Mouse (Mus musculus) forebrain, embryonic 16.5 days (tissue): ENCODE results near the gene Hdac5. TPM values are rescaled to one million over a fixed set of nuclear protein-coding genes. Genes with fewer than 3 reads are reported as not detected.

Source experiments
- ATAC-seq: fragments of 200-750 bp; cut with Nextera tagmentation; 2 replicates; pipeline ENCODE4 v1.8.0; 2017; ENCODE audit warnings: mild to moderate bottlenecking, moderate library complexity
- H3K27ac ChIP-seq: fragments of 300-500 bp; sonication (generic); 2 replicates; pipeline ENCODE4 v1.5.1; 2014; ENCODE audit warnings: low read length, control low read depth
- H3K27me3 ChIP-seq: fragments of 300-500 bp; sonication (generic); replicated peaks from 2 replicates; pipeline ENCODE4 v1.6.1; 2014; ENCODE audit warnings: low read length; ENCODE audit not compliant: control insufficient read depth, insufficient read depth
- H3K36me3 ChIP-seq: fragments of 300-500 bp; sonication (generic); 2 replicates; pipeline ENCODE4 v1.6.1; 2014; ENCODE audit not compliant: control insufficient read depth, insufficient read depth
- H3K4me1 ChIP-seq: fragments of 300-500 bp; sonication (generic); replicated peaks from 2 replicates; pipeline ENCODE4 v1.6.1; 2014; ENCODE audit warnings: low read length; ENCODE audit not compliant: control insufficient read depth, insufficient read depth
- H3K4me2 ChIP-seq: fragments of 300-500 bp; sonication (generic); 2 replicates; pipeline ENCODE4 v1.6.1; 2014; ENCODE audit warnings: mild to moderate bottlenecking, low read length, control low read depth
- H3K4me3 ChIP-seq: fragments of 300-500 bp; sonication (generic); replicated peaks from 2 replicates; pipeline ENCODE4 v1.5.1; 2014; ENCODE audit warnings: mild to moderate bottlenecking, low read length, control low read depth
- H3K9ac ChIP-seq: fragments of 300-500 bp; sonication (generic); replicated peaks from 2 replicates; pipeline ENCODE4 v1.6.1; 2014; ENCODE audit warnings: low read depth, low read length, control low read depth
- H3K9me3 ChIP-seq: fragments of 300-500 bp; sonication (generic); 2 replicates; pipeline ENCODE4 v1.6.1; 2016; ENCODE audit warnings: low read length; ENCODE audit not compliant: control insufficient read depth
- WGBS: fragments of 180-500 bp; shearing (Covaris S2); extraction: QIAGEN DNeasy Blood & Tissue Kit; methylation state at CpG from one replicate; pipeline ENCODE4 v1.1.7; 2014; 5-methylcytosine and 5-hydroxymethylcytosine counted together
- polyA plus RNA-seq: library from polyadenylated mRNA; unstranded; fragments of >200 nt; fragmentation: Nextera tagmentation; extraction: Ambion mirVana; gene quantifications from 2 replicates; pipeline ENCODE4 v1.2.1, GENCODE M21; 2015

Gene Hdac5
- polyA plus RNA-seq, 1 experiment from 2014 or later = 136 TPM

DNA sequence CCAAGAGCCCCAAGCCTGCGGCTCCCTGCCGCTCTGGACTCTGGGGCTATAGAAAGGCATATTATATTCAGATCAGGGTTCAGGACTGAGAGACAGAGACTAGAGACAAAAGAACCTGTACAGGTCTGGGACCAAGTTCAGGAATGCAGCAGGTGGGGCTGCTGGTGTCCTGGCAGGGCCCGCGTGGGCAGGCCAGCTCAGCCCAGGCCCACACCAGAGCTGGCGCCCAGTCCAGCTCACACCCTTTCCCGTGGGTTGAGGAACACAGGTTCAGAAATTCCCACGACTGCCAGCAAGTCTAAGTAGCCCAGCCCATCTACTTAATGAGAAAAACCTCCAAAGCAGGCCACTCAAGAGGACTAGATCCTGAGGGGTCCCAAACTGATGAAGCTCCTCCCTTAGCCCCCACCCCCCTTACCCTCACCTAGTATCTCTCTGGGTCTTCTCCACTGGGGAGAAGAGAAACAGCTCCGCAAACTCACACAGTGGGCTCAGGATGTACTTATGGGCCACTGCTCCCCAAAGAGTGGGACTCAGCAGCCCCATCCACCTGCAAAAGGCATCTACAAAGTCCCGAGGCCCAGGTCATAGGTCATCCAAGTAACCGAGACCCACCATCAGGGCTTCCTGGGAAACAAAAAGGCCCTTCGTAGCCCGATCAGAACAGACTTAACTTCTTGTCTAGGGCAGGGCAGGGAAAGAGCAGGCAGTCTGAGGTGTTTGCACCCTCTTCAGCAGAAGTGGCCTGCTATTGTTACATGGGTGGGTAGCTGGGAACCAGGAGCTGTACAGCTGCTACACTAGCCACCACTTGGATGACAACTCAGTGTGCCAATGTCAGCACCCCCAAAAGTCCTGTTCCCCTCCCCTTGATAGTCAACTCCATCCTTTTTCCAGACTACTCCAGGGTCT, 3.6 kb downstream of the Hdac5 start:
- ATAC-seq = no peak
- Histone ChIP-seq H3K4me2 (peak overlapping the region; percentile 83), H3K4me3 (peak overlapping the region; percentile 62), H3K9me3 (no peaks in the 10 kb centered on the region), H3K4me1 (peaks cover 65% of the 10 kb centered on the region), H3K9ac (peak overlapping the region; percentile 85), H3K27me3 (no peaks in the 10 kb centered on the region), H3K27ac (peak overlapping the region; percentile 93), H3K36me3 (no peaks in the 10 kb centered on the region)
- 61% methylated on average over 12 of the region's 12 CpGs for WGBS

DNA sequence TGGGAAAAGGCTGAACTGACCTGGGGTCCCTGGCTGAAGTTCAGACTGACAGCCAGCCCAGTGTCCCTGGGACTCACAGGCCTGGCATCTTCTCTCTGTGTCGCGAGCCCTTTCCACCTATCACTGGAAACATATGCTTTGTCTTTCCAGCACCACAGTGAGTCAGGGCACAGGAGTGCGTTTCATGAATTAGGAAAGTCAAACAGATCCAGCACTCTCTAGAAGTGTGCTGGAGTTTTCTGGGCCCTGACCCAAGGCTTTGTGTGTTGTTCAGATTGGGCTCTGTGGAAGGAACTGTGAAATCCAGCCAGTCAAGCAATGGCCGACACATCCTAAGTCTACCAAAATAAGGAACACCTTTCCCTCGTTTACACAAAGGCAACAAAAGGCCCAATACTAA, 4.7 kb downstream of the Hdac5 start:
- ATAC-seq = no peak
- no peaks in the 10 kb centered on the region for H3K27me3 ChIP-seq

DNA sequence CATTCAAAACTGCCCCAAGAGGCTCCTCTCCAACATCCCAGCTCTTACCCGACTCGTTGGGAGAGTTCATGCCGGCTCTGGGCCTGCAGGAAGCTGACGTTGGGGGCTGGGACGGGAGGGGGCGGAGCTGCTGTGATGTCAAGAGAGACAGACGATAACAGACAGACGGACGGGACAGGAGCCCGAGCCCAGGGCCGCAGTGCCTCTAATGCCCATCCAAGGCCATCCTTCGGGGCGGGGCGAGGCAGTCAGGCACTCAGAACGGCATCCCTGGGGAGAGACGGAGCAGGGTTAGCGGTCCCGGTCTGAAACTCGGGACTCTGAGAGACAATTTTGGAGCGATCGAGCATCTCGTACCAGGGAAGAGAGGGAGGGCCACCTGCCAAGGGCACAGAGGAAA, 5.3 kb downstream of the Hdac5 start:
- Histone ChIP-seq H3K4me3 (no peak overlapping the region), H3K9me3 (no peaks in the 10 kb centered on the region), H3K36me3 (no peaks in the 10 kb centered on the region), H3K27me3 (no peaks in the 10 kb centered on the region), H3K9ac (0 out of 2 replicates have a peak overlapping the region, but pooled peaks have one; percentile 35), H3K4me2 (peak overlapping the region; percentile 32), H3K27ac (no peak overlapping the region), H3K4me1 (peaks cover 70% of the 10 kb centered on the region)
- WGBS = 13% methylated on average over 22 of the region's 22 CpGs
- no peak for ATAC-seq

More for the DNA sequence above, 4.7 kb downstream of the Hdac5 start:
- Histone ChIP-seq H3K27ac (no peak overlapping the region), H3K4me1 (peaks cover 65% of the 10 kb centered on the region), H3K4me2 (no peak overlapping the region; the same call in 1 of the 2 replicates), H3K4me3 (no peak overlapping the region), H3K36me3 (no peaks in the 10 kb centered on the region), H3K9ac (no peak overlapping the region), H3K9me3 (no peaks in the 10 kb centered on the region)
- WGBS = 57% methylated on average over 5 of the region's 5 CpGs

DNA sequence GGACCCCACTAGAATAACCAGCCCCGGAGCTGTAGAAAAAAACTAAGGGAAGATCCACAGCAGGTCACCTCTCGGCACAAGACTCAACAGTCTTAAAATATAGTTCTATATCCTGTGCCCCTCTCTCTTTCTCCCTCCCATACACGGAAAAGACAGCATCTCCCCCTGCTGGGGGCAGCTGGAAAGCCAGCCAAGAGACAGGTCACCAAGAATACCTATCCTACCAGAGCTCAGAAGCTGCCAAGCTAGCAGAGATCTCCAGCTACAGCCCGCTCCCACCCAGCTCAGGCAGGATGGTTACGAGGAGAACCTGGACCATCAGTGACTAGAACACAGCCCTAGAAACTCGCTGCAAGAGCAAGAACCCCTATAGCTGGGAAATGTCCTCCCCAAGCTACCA, 6.8 kb downstream of the Hdac5 start:
- Histone ChIP-seq H3K9me3 (no peaks in the 10 kb centered on the region), H3K4me1 (peaks cover 73% of the 10 kb centered on the region), H3K9ac (no peak overlapping the region), H3K27ac (no peak overlapping the region), H3K4me2 (no peak overlapping the region), H3K36me3 (no peaks in the 10 kb centered on the region), H3K27me3 (no peaks in the 10 kb centered on the region), H3K4me3 (no peak overlapping the region)
- WGBS = 47% methylated on average over 6 of the region's 6 CpGs
- no peak for ATAC-seq

DNA sequence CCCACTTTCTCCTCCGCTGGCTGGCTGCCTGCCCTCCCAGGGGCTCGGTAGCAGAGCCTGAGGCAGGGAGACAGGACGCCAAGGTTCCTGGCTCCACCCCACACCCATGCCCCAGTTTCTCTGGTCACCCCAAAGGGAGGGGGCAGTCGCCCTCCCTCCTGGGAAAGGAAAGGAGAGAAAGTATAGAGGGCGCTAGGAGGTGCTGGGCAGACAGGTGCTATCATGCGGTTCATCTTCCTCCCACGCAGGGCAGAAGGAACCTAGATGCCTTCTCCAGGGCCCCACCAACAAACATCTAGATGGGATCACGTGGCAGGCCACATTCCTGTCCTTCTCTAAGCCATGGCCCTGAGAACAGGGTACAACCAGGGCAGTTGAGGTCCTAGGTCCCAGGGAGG, 8.0 kb downstream of the Hdac5 start:
- Histone ChIP-seq H3K9ac (no peak overlapping the region), H3K9me3 (no peaks in the 10 kb centered on the region), H3K4me2 (no peak overlapping the region), H3K27me3 (no peaks in the 10 kb centered on the region), H3K4me3 (no peak overlapping the region), H3K4me1 (peaks cover 73% of the 10 kb centered on the region), H3K36me3 (no peaks in the 10 kb centered on the region), H3K27ac (no peak overlapping the region)
- no peak for ATAC-seq
- 79% methylated on average over 8 of the region's 8 CpGs for WGBS

DNA sequence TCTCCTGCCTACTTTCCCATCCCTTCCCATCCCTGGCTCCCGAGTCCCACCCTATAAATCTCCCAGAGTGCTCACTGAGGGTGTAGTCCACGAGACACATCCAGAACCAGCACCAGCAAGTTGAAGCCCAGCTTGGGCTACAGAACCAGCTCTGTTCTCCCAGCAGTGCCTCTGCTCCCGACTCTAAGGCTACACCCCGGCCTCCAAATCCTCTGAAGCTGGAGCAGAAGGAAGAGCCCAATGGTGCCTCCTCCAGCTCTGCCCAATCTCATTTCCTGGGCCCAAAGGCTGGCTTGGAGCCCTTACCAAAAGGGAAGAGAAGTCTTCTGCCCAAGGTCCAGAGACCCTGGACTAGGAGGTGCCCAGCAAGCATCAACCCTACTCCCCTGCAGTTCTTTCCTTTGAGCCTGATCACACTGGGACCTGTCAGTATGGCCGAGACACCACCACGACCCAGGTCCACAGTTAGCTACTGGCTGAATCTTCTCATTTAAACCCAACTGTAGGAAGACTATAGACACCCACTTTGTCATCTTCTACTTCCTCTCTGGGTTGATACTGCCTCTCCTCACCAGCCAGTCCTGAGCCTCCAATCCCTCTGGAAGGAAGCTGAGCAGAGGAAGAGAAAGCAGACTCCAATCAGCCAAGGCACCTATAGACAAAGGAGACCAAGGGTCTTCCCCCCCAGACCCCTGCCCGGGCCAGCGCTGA, 8.6 kb downstream of the Hdac5 start:
- H3K4me2 ChIP-seq = no peak overlapping the region
- H3K4me1 ChIP-seq = peaks cover 73% of the 10 kb centered on the region
- WGBS = 87% methylated on average over 8 of the region's 8 CpGs

DNA sequence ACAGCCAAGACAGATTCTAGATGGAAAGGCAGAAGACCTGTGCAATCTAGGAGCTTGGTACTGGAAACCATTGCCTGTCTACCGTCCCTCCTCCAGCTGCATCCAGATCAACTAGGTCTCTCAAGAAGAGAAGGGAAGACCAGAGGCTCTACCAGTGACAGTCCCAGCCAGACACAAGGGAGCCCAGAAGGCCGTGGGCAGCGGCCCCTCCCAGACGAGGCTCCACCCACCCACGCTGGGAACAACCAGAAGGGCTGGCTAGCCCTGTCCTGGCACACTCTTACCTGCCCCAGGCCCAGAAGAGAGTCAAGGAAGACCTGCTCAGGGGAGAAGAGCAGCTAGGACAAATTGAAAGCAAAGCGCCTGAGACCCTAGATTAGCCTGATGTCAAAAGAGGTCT, 9.5 kb downstream of the Hdac5 start:
- no peak overlapping the region for H3K9ac ChIP-seq
- H3K4me2 ChIP-seq = no peak overlapping the region
- no peaks in the 10 kb centered on the region for H3K36me3 ChIP-seq
- no peaks in the 10 kb centered on the region for H3K27me3 ChIP-seq
- peaks cover 73% of the 10 kb centered on the region for H3K4me1 ChIP-seq
- no peak overlapping the region for H3K27ac ChIP-seq
- ATAC-seq = no peak
- WGBS = 64% methylated on average over 6 of the region's 6 CpGs
- no peaks in the 10 kb centered on the region for H3K9me3 ChIP-seq
- no peak overlapping the region for H3K4me3 ChIP-seq

More for the DNA sequence above, 8.6 kb downstream of the Hdac5 start:
- no peak for ATAC-seq
- Histone ChIP-seq H3K27ac (no peak overlapping the region), H3K4me3 (no peak overlapping the region), H3K36me3 (no peaks in the 10 kb centered on the region), H3K9me3 (no peaks in the 10 kb centered on the region), H3K9ac (no peak overlapping the region), H3K27me3 (no peaks in the 10 kb centered on the region)

DNA sequence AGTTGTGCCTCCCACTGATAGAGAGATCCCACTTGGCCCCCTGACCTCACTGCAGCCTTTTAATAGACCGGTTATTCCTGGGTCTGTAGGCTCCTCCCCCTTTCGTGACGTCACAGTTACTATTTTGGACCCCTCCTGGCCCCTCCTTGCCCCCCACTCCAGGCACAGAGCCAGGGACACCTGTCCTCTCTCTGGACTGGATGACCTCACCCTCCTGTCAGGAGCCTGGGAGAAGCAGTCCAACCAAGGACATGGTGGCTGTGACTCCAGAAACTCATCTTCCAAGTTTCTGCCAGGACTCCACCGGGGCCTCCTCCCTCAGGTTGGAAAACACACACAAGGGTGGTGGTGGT, 10.0 kb downstream of the Hdac5 start:
- no peaks in the 10 kb centered on the region for H3K36me3 ChIP-seq
- H3K9me3 ChIP-seq = no peaks in the 10 kb centered on the region
- H3K4me1 ChIP-seq = peaks cover 71% of the 10 kb centered on the region
- H3K9ac ChIP-seq = no peak overlapping the region
- H3K4me3 ChIP-seq = no peak overlapping the region
- H3K27ac ChIP-seq = no peak overlapping the region; the same call in 1 of the 2 replicates
- no peak overlapping the region for H3K4me2 ChIP-seq
- ATAC-seq = no peak
- H3K27me3 ChIP-seq = no peaks in the 10 kb centered on the region
- WGBS = 73% methylated on average over 4 of the region's 4 CpGs

DNA sequence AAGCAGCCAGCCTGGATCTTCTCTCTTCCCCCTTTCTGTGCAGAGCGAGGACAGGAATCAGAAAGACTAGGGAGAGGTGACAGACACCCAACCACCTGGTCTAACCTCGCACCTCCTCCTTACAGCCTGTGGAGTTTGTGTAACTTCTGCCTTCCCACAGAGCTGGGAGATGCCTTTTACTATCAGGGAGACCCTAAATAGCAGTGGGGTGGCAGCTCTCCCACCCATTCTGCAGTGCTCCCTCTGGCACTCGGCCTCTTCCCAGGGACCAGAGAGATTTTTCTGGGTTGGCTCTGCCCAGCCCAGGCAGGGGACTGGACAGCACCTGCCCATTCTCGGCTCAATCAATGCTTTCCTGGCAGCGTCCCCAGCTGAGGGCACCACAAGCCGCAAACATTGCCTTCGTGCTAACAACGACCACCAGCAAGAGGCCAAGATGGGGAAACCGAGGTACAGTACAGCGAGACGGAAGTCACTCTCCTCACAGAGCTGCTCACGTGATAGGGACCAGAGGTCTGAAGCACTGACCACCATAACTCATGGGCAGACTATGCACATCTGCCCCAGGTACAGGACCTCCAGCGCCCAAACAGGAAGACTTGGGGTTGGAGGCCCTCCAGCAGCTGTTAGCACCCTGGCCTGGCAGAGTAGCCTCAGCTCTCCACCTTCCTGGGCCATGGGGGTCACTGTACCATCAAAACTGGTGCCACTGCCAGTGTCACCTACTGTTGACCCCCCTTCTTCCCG, 10.5 kb downstream of the Hdac5 start:
- peak overlapping the region; percentile 46; the same call in 1 of the 2 replicates for H3K9ac ChIP-seq
- peak overlapping the region; percentile 54 for H3K4me2 ChIP-seq
- peaks cover 71% of the 10 kb centered on the region for H3K4me1 ChIP-seq
- H3K4me3 ChIP-seq = peak overlapping the region; percentile 17; the same call in 1 of the 2 replicates
- peak overlapping the region; percentile 86 for H3K27ac ChIP-seq
- no peaks in the 10 kb centered on the region for H3K36me3 ChIP-seq
- H3K27me3 ChIP-seq = no peaks in the 10 kb centered on the region
- WGBS = 49% methylated on average over 14 of the region's 14 CpGs
- peak; percentile 34 for ATAC-seq
- H3K9me3 ChIP-seq = no peaks in the 10 kb centered on the region
